Mouse (Mus musculus): ENCODE data around the gene Hist1h2bh.

GRCm38 (mm10) chr13:23576906-23577639 is 33.9 kb upstream of the Hist1h2bh start:
- no peak for TF ChIP-seq POLR2A (IDR thresholded peaks at IDR 0.05; ENCODE audit: borderline replicate concordance, extremely low read depth, insufficient read depth, insufficient read length, poor library complexity, severe bottlenecking)
- TF ChIP-seq CTCF (IDR thresholded peaks at IDR 0.05; ENCODE audit: borderline replicate concordance, extremely low read depth, insufficient read depth, insufficient read length): no peak

Measured in brain, embryonic 14.5 days (tissue).